Mouse (Mus musculus) kidney, adult 8-10 months (tissue): ENCODE results near the gene Osbpl5.

Experiments
- DNase-seq, 2 experiments: peaks; one replicate each; pipeline ENCODE4 v3.0.0; 2022

Osbpl5 gene

GRCm38 (mm10) chr7:143756125-143757026 lies at the start of gene Osbpl5:
TSS of gene Osbpl5 (minus strand) at chr7:143756985.
- DNase-seq, result no peak

GRCm38 (mm10) chr7:143805199-143805624 lies 48.4 kb upstream of the Osbpl5 start:
- peak in 1 of 2 experiments; percentile 22 for DNase-seq

- DNase-seq, result no peak
Measured at GRCm38 (mm10) chr7:143801195-143802065, 44.6 kb upstream of the Osbpl5 start.

GRCm38 (mm10) chr7:143800770-143801169 lies 44.0 kb upstream of the Osbpl5 start:
- DNase-seq, result no peak

GRCm38 (mm10) chr7:143798783-143799182 lies 42.0 kb upstream of the Osbpl5 start:
- DNase-seq, result no peak

GRCm38 (mm10) chr7:143793121-143793520 lies 36.3 kb upstream of the Osbpl5 start:
- peak; percentile 76 for DNase-seq

GRCm38 (mm10) chr7:143792336-143792985 lies 35.7 kb upstream of the Osbpl5 start:
- peak; percentile 47 to 50 for DNase-seq

- DNase-seq, result peak; percentile 73 to 85
Measured at GRCm38 (mm10) chr7:143783996-143784829, 27.4 kb upstream of the Osbpl5 start, which contains the start of gene Mrgpre. TSS of gene Mrgpre (minus strand) at chr7:143784500.

GRCm38 (mm10) chr7:143783378-143783995 lies 26.7 kb upstream of the Osbpl5 start:
- DNase-seq, result no peak

- DNase-seq, result peak; percentile 28 to 29
Measured at GRCm38 (mm10) chr7:143777375-143777774, 20.6 kb upstream of the Osbpl5 start.

- peak; percentile 30 to 39 for DNase-seq
Measured at GRCm38 (mm10) chr7:143776137-143776536, 19.4 kb upstream of the Osbpl5 start.

GRCm38 (mm10) chr7:143769461-143769860 lies 12.7 kb upstream of the Osbpl5 start:
- DNase-seq, result no peak

- no peak for DNase-seq
Measured at GRCm38 (mm10) chr7:143768267-143768666, 11.5 kb upstream of the Osbpl5 start.

GRCm38 (mm10) chr7:143766893-143767292 lies 10.1 kb upstream of the Osbpl5 start, which contains the start of gene Mrgprg:
TSS of gene Mrgprg (minus strand) at chr7:143766993.
- no peak for DNase-seq

GRCm38 (mm10) chr7:143764876-143765530 lies 8.2 kb upstream of the Osbpl5 start:
- DNase-seq, result no peak

GRCm38 (mm10) chr7:143763794-143764193 lies 7.0 kb upstream of the Osbpl5 start:
- no peak for DNase-seq

- no peak for DNase-seq
Measured at GRCm38 (mm10) chr7:143758956-143759355, 2.2 kb upstream of the Osbpl5 start.

GRCm38 (mm10) chr7:143757696-143758095 lies 911 bp upstream of the Osbpl5 start:
- peak; percentile 22 to 36 for DNase-seq

- DNase-seq, result peak; percentile 77 to 81
Measured at GRCm38 (mm10) chr7:143757027-143757390, 224 bp upstream of the Osbpl5 start.

GRCm38 (mm10) chr7:143755357-143756124 lies 1.2 kb downstream of the Osbpl5 start:
- peak in 1 of 2 experiments; percentile 22 for DNase-seq
